Mouse (Mus musculus): ENCODE measurements around the gene Eif3l.
"Not testable (repeated sequence)": the region's sequence is repeated elsewhere in the genome, so short reads cannot be mapped to it uniquely, and the experiment has no call there.

Gene Eif3l

GRCm38 (mm10) chr15:79074913-79075532 is at the start of gene Eif3l:
Eif3l (plus strand) TSS chr15:79075179.
- DNase-seq (ENCODE audit: low spot score): peak; percentile 91

GRCm38 (mm10) chr15:79025687-79026308 is 49.2 kb upstream of the Eif3l start:
- no peak for DNase-seq (ENCODE audit: low spot score)

GRCm38 (mm10) chr15:79026511-79027290 is 48.3 kb upstream of the Eif3l start:
- no peak for DNase-seq (ENCODE audit: low spot score)

GRCm38 (mm10) chr15:79027291-79028205 is 47.4 kb upstream of the Eif3l start:
- no peak for DNase-seq (ENCODE audit: low spot score)

GRCm38 (mm10) chr15:79028237-79028738 is 46.7 kb upstream of the Eif3l start, which contains the start of gene H1f0:
H1f0 (plus strand) TSS chr15:79028450.
- DNase-seq (ENCODE audit: low spot score): peak; percentile 94

GRCm38 (mm10) chr15:79028823-79029484 is 46.0 kb upstream of the Eif3l start:
- no peak for DNase-seq (ENCODE audit: low spot score)

GRCm38 (mm10) chr15:79029519-79030241 is 45.3 kb upstream of the Eif3l start:
- DNase-seq (ENCODE audit: low spot score): peak; percentile 54

- DNase-seq (ENCODE audit: low spot score): peak; percentile 97
Observed at GRCm38 (mm10) chr15:79030551-79031435, 44.2 kb upstream of the Eif3l start.

- not testable (repeated sequence) for DNase-seq (ENCODE audit: low spot score)
Observed at GRCm38 (mm10) chr15:79031908-79032307, 43.1 kb upstream of the Eif3l start.

- peak; percentile 88 for DNase-seq (ENCODE audit: low spot score)
Observed at GRCm38 (mm10) chr15:79037913-79038328, 37.1 kb upstream of the Eif3l start.

- DNase-seq (ENCODE audit: low spot score): no peak
Observed at GRCm38 (mm10) chr15:79038331-79038730, 36.6 kb upstream of the Eif3l start.

GRCm38 (mm10) chr15:79038853-79039252 is 36.1 kb upstream of the Eif3l start:
- DNase-seq (ENCODE audit: low spot score): peak; percentile 84

GRCm38 (mm10) chr15:79040501-79041416 is 34.2 kb upstream of the Eif3l start:
- peak; percentile 55 for DNase-seq (ENCODE audit: low spot score)

- no peak for DNase-seq (ENCODE audit: low spot score)
Observed at GRCm38 (mm10) chr15:79041585-79041984, 33.4 kb upstream of the Eif3l start, which contains the start of gene Galr3. Galr3 (plus strand) TSS chr15:79041885.

- peak; percentile 61 for DNase-seq (ENCODE audit: low spot score)
Observed at GRCm38 (mm10) chr15:79042721-79043491, 32.1 kb upstream of the Eif3l start.

- peak; percentile 61 for DNase-seq (ENCODE audit: low spot score)
Observed at GRCm38 (mm10) chr15:79044837-79045236, 30.1 kb upstream of the Eif3l start.

- no peak for DNase-seq (ENCODE audit: low spot score)
Observed at GRCm38 (mm10) chr15:79048186-79048585, 26.8 kb upstream of the Eif3l start.

All from embryo, embryonic 10 days (tissue).